Mouse (Mus musculus): ENCODE measurements around the gene Zdhhc3.

DNA sequence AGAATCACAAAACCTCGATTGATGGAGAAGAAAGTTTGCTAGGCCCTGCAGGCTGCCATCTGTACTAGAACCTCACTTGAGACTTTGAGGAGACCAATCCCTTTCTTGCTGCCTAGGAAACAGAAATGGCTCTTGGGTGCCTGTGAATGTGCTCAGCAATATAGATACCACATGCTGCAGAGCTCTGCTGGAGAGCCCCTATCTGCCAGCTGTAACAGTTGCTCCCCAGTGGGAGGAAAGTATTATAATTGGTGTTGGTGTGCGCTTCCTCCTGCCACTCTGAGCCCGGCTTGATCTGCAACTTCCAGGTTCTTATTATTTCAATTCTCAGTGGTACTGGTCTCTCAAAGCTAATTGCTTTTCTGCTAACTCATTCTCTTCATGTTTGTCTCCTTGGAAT, 10.0 kb upstream of the Zdhhc3 start:
- TF ChIP-seq CTCF (IDR thresholded peaks at IDR 0.05; ENCODE audit: low read depth, low read length) (no peak), EP300 (IDR thresholded peaks at IDR 0.05; ENCODE audit: insufficient read depth, low read depth, low read length) (no peak), POLR2A (IDR thresholded peaks at IDR 0.05; ENCODE audit: insufficient read depth, low read length) (no peak)
